Mouse (Mus musculus) stomach, embryonic 15.5 days (tissue): ENCODE data around the gene Lhx8. TPM values are rescaled to one million over a fixed set of nuclear protein-coding genes. Genes with fewer than 3 reads are reported as not detected.

ENCODE experiments used
- ATAC-seq: fragments of 200-750 bp; cut with Nextera tagmentation; 2 replicates; pipeline ENCODE4 v1.8.0; 2017; ENCODE audit warnings: low read depth, moderate number of reproducible peaks, moderate TSS enrichment; ENCODE audit not compliant: insufficient read depth, low FRiP score
- H3K27ac ChIP-seq: fragments of 300-500 bp; sonication (generic); 2 replicates; pipeline ENCODE4 v1.5.1; 2015; ENCODE audit warnings: mild to moderate bottlenecking, inconsistent platforms
- H3K27me3 ChIP-seq: fragments of 300-500 bp; sonication (generic); replicated peaks from 2 replicates; pipeline ENCODE4 v1.6.1; 2015; ENCODE audit warnings: inconsistent platforms
- H3K36me3 ChIP-seq: fragments of 300-500 bp; sonication (generic); 2 replicates; pipeline ENCODE4 v1.6.1; 2015; ENCODE audit warnings: inconsistent platforms
- H3K4me1 ChIP-seq: fragments of 300-500 bp; sonication (generic); 2 replicates; pipeline ENCODE4 v1.6.1; 2015; ENCODE audit warnings: inconsistent platforms
- H3K4me2 ChIP-seq: fragments of 300-500 bp; sonication (generic); 2 replicates; pipeline ENCODE4 v1.6.1; 2015; ENCODE audit warnings: mild to moderate bottlenecking, inconsistent platforms
- H3K4me3 ChIP-seq: fragments of 300-500 bp; sonication (generic); replicated peaks from 2 replicates; pipeline ENCODE4 v1.5.1; 2015; ENCODE audit warnings: inconsistent platforms
- H3K9ac ChIP-seq: fragments of 300-500 bp; sonication (generic); 2 replicates; pipeline ENCODE4 v1.6.1; 2015; ENCODE audit warnings: inconsistent platforms
- H3K9me3 ChIP-seq: fragments of 300-500 bp; sonication (generic); 2 replicates; pipeline ENCODE4 v1.6.1; 2016; ENCODE audit warnings: inconsistent platforms
- WGBS: fragments of 180-500 bp; shearing (Covaris S2); methylation state at CpG from one replicate; pipeline ENCODE4 v1.1.7; 2015; 5-methylcytosine and 5-hydroxymethylcytosine counted together
- polyA plus RNA-seq: library from polyadenylated mRNA; unstranded; fragments of >200 nt; fragmentation: Nextera tagmentation; extraction: Ambion mirVana; gene quantifications from 2 replicates; pipeline ENCODE4 v1.2.1, GENCODE M21; 2015

Lhx8 gene
- polyA plus RNA-seq, 1 experiment from 2014 or later: 0.22 TPM

GRCm38 (mm10) chr3:154285351-154285750 lies 45.1 kb downstream of the Lhx8 start:
- no peaks in the 10 kb centered on the region for H3K27me3 ChIP-seq
- H3K9ac ChIP-seq: no peak overlapping the region
- no peaks in the 10 kb centered on the region for H3K9me3 ChIP-seq
- no peak overlapping the region for H3K4me2 ChIP-seq
- H3K4me3 ChIP-seq: no peak overlapping the region
- ATAC-seq: no peak
- H3K36me3 ChIP-seq: no peaks in the 10 kb centered on the region
- H3K27ac ChIP-seq: no peak overlapping the region
- H3K4me1 ChIP-seq: no peaks in the 10 kb centered on the region
- 52% methylated on average over 4 of the region's 4 CpGs for WGBS

- no peak for ATAC-seq
- Histone ChIP-seq H3K4me1 (no peaks in the 10 kb centered on the region), H3K27ac (no peak overlapping the region), H3K9ac (no peak overlapping the region), H3K4me2 (no peak overlapping the region), H3K9me3 (no peaks in the 10 kb centered on the region), H3K36me3 (no peaks in the 10 kb centered on the region), H3K27me3 (no peaks in the 10 kb centered on the region), H3K4me3 (no peak overlapping the region)
- WGBS: 40% methylated on average over 3 of the region's 3 CpGs
Observed at GRCm38 (mm10) chr3:154284260-154284659, 46.2 kb downstream of the Lhx8 start.

- H3K27ac ChIP-seq: no peak overlapping the region
- H3K4me2 ChIP-seq: no peak overlapping the region
- H3K4me1 ChIP-seq: no peaks in the 10 kb centered on the region
- WGBS: 78% methylated on average over 3 of the region's 3 CpGs
- no peaks in the 10 kb centered on the region for H3K27me3 ChIP-seq
- no peak overlapping the region for H3K9ac ChIP-seq
- no peak overlapping the region for H3K4me3 ChIP-seq
- no peak for ATAC-seq
- no peaks in the 10 kb centered on the region for H3K9me3 ChIP-seq
- no peaks in the 10 kb centered on the region for H3K36me3 ChIP-seq
Observed at GRCm38 (mm10) chr3:154274681-154275080, 55.8 kb downstream of the Lhx8 start.

GRCm38 (mm10) chr3:154269757-154270366 lies 60.6 kb downstream of the Lhx8 start:
- H3K36me3 ChIP-seq: no peaks in the 10 kb centered on the region
- no peaks in the 10 kb centered on the region for H3K9me3 ChIP-seq
- no peak; the same call in 1 of the 2 replicates for ATAC-seq
- H3K27ac ChIP-seq: no peak overlapping the region
- WGBS: 19% methylated on average over 19 of the region's 19 CpGs
- H3K9ac ChIP-seq: no peak overlapping the region
- no peak overlapping the region; the same call in 1 of the 2 replicates for H3K4me3 ChIP-seq
- H3K4me2 ChIP-seq: peak overlapping the region; percentile 52
- H3K27me3 ChIP-seq: no peaks in the 10 kb centered on the region
- no peaks in the 10 kb centered on the region for H3K4me1 ChIP-seq

GRCm38 (mm10) chr3:154268313-154268712 lies 62.1 kb downstream of the Lhx8 start:
- ATAC-seq: no peak
- no peaks in the 10 kb centered on the region for H3K27me3 ChIP-seq
- no peak overlapping the region for H3K9ac ChIP-seq
- H3K9me3 ChIP-seq: no peaks in the 10 kb centered on the region
- H3K27ac ChIP-seq: no peak overlapping the region
- H3K4me2 ChIP-seq: no peak overlapping the region
- H3K4me3 ChIP-seq: no peak overlapping the region
- H3K36me3 ChIP-seq: no peaks in the 10 kb centered on the region
- WGBS: 65% methylated on average over 9 of the region's 9 CpGs
- H3K4me1 ChIP-seq: no peaks in the 10 kb centered on the region

GRCm38 (mm10) chr3:154257312-154257711 lies 73.1 kb downstream of the Lhx8 start:
- Histone ChIP-seq H3K9me3 (no peaks in the 10 kb centered on the region), H3K36me3 (no peaks in the 10 kb centered on the region), H3K27me3 (no peaks in the 10 kb centered on the region), H3K27ac (no peak overlapping the region), H3K9ac (no peak overlapping the region), H3K4me1 (no peaks in the 10 kb centered on the region), H3K4me3 (no peak overlapping the region), H3K4me2 (no peak overlapping the region)
- no peak for ATAC-seq
